Mouse (Mus musculus) CD4-positive, CD25-positive, alpha-beta regulatory T cell, adult 2 months (primary cell): Measurements from ENCODE around the gene Abraxas2.
A peak's percentile ranks its signal among the peaks of the same experiment; 100 is the strongest.

Source experiments
- DNase-seq: peaks from one replicate; pipeline ENCODE4 v3.0.0-alpha.2; 2012; ENCODE audit warnings: low read depth, low spot score

Abraxas2 gene

DNA sequence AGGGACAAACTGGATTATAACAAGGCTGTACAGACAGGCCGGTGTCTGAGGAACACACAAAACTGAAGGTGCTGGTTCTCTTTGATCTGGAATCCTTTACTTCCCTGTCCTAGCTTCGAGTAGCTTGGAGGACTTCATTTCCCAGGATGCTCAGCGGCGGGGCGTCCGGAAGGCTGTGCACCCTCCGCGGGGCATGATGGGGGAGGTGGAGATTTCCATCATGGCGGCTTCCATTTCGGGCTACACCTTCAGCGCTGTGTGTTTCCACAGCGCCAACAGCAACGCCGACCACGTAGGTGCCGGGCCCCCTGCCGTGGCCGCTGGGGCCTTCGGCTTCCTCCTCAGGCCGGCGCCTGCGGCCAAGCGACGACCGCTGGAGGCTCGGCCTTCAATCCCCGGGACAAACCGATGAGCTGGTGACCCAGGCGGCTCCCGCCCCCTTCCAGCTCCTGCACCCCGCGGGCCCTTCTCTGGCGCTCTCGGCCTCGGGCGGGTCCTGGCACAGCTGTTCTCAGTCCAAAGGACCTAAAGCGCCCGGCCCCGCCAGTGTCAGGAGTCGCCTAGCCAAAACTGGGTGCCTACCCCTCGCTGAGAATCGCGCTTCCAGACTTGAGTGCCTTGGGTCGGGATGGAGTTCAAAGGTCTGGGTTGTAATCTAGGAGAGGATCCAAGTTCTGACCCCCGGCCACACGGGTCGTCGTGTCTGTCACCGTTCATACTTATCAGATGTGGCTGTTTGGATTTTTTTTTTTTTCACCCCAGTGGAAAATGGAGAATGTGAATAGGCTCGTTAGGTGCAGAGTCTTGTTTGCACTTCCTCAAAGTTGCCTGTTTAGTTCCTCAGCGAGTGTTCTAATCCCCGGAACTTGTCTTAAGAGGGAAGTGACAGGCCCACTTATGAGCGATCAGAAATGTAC, at the start of gene Abraxas2:
Abraxas2 (plus strand) TSS at position 184 of the 917 bp plus-strand sequence.
- peak; percentile 93 for DNase-seq

DNA sequence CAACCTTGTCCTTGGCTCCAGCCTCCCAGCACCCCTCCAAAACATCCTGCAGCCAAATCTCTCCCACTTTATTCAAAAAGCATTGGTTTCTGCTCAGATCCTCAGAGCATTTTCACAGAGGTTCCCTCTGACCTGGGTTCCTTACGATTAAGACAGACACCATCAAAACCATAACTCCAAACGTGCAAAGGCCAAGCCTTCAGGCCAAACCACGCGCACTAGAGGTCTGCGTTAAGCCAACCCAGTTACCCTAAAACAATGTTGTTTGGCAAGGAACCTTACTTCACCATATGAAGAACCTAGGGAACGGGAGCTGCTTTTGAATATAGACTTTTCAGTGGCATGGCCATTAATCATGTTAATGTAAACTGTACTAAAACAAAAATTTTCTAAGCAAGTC, 49.3 kb upstream of the Abraxas2 start:
- peak; percentile 4 for DNase-seq

DNA sequence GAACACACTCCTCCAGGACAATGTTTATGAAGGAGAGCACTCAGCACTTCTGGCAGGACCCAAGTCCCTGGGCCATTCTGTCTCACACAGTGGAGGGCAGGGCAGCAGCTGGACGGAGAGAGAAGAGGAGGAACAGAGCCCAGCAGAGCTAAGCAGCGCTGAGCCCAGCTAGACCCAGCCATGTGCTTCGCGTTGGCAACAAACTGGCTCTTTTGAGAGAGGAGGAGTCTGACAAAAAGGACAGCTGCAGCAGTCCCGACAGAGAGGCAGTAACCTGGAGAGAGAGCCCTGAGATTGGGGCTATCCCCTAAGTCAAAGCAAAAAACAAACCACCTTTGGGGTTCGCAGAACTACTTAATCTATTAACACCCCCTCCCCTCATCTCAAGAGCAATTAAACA, 48.7 kb upstream of the Abraxas2 start:
- peak; percentile 55 for DNase-seq

DNA sequence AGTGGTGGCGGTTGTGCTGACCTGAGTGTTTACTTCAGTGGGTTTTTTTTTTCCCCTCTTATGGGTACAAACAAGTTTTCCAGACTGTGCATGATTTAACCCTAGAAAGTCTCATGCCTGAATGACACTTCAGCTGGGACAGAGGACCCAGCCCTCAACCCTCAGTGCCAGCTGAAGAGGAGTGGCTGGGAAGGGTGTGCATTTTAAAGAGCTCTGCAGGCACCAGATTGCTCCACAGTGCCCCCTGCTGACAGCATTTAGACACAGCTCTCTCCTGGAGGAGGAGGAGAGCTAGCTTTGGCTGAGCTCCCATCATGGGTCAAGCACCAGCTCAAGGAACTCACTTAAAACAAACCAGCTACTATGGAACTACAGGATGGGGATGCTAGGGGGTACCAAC, 48.1 kb upstream of the Abraxas2 start:
- peak; percentile 94 for DNase-seq

DNA sequence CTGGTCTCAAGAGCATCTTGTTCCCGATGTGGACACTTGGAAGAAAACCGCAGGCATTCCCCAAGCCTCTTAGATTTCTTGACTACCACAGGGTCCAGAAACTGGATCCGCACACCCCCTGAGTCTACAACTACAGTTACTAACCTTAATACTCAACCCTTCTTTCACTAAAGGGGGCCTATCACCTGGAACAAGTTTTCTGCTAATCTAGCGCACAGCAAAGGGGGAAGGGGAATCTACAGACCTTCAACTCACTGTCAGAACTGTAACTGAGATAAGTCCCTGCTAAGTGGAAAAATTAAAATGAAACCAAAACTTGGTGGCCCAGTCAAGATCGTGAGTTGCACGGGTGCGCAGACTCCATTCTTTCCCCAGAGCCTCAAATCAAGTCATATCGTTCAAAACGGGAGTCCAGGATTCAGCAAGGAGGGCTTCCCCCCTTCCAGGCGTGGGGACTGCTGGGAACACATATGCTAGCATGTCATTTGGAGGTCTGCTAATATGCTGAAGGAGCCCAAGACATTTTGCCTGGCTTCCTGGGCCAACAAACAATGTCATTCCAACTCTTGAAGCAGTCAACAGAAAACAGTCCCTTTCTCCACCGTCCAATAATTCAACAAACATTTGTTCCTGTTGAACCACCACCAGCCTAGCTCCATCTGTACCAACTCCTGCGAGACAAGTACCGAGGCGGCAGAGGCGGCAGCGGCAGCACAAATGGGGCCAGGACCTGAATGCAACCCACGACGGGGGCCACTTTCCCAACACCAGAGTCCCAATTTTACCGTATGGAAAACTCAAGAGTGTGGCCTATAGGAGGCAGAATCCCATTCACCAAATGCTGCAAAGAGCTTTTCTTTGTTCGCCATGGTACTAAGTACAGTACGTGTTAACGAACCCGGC, 47.1 kb upstream of the Abraxas2 start:
- peak; percentile 84 for DNase-seq

DNA sequence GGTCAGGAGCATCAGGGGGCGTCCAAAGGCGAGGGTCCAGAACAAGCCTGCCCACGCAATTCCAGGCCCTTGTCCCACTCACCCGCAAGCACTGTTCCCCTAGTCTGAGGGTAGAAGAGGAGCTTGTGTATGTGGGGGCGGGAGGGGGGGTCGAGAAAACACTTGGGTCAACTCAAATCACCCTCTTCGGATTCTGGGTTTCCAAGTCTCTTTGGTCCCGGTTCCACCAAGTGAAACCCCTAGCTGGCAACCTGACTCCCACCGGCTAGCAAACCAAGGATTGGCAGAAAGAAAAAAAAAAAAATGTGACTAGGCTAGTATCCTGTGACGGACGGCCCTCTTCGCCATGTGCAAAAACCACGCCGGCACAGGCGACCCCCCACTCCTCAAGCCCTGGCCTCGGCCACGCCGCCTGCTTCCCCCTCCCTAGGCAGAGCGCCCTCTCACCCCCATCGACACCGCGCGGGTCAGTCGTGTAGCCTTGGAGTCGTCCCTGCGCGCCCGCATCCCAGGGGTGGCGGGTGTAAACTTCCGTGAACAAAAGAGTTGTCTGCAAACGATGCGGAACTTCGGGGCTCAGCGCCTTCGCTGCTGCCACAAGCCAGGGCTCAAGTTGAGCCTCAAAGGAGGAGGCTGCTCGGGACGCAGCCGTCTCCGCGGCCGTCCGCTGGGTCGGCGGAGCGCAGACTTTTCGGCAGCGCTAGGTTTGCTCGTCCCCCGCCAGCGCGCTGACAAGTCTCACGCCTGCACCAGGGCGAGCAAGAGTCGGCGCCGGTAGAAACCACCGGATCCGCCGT, 46.2 kb upstream of the Abraxas2 start:
- DNase-seq: peak; percentile 69

DNA sequence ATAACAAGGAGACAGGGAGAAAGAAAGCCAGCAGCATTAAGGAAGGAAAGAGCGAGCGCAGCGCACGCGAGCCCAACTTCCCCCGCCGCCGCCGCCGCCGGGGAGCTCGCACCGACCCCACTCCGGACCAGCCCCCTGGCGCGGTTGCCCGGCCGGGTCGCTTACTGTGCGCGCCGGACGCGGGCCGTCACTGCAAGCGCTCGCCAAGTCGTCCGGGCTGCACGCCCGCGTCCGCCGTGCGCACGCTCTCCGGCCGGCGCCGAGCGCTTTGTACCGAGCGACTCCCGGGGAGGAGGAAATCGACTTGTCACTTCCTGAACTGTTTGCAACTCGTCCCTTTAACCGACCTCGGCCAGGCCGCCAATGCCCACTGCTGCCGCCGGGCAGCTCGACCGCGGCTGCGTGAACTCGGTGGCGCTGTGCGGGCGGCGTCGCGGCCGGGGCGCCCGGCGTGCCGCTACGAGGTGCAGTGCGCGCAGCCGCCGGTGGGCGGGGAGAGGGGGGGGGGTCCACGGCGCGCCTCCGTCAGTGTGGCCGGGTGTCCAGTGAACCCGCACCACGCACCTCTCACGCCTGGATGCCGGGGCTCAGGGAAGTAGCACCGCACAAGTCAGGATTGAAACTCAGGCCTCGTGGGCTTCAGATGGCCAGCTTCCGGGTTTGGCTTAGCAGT, 45.5 kb upstream of the Abraxas2 start, which contains the start of gene Fam53b:
Fam53b (minus strand) TSS at position 471 of the 673 bp plus-strand sequence.
- peak; percentile 80 for DNase-seq

DNA sequence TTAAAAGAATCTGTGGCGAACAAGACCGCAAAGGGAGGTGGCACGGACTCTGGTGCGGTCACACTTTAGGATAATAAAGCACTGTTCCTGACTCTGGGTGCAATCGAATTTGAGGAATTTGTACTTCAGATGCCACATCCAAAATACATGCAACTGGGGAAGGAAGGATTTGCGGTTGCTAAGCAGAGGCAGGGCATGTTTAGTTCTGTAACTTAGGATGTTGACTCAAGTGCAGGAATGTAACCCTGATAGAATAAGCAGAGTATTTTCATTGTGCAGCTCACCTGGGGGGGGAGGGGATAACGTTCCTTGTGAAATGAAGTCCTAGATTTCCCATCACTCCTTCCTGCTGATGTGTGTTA, 45.0 kb upstream of the Abraxas2 start:
- no peak for DNase-seq

DNA sequence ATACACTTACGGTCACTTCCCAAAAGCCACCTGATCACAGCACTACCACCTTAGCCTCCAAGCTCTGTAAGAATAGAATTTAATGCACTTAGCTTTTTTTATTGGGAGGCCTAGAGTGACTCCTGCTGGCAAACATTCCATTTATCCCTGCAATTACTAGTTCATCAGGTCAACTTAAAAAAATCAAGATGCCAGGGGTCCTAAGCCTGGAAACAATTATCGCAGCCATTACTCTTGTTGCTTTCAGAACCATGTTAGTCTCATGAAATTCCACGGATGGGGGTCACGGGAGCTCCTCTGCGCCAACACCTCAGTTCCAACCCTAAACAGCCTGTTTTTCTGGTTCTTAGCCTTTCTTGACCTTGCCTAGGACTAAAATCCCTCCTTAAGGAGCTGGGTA, 43.9 kb upstream of the Abraxas2 start:
- peak; percentile 42 for DNase-seq

DNA sequence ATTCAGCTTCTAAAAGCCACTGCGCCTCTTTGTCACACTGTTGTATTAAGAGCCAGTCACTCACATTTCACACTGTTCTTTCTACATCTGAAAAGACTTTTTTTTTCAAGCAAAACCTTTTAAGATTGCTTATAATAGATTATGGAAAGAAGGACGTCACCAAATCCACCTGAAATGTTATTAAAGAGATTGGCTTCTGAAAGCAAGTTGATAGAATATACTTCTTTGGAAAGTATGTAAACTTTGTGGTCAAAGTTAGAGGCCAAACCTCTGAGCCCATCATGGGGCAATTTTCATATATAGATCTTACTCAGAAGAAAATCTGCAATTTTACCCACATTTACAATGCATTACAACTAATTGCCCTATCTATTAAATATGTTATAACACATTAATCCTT, 42.5 kb upstream of the Abraxas2 start:
- DNase-seq: no peak

DNA sequence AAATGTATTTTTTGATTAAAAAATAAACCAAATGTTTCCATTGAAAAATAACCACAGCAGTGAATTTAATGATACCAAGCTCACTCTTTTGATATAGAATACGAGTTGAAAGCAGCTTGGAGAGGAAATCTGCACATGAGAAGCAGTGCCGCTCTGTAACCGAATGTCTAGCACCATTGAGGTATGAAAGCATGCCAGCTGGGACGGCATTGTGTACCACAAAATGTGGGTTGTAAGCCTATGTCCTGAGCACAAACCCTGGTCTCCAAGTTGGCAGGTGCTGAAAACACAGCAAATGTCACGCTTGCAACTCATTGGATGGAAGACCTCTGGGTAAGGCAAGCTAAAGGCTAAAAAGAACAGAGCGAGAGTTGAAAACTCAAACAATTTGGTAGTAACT, 42.0 kb upstream of the Abraxas2 start:
- no peak for DNase-seq

DNA sequence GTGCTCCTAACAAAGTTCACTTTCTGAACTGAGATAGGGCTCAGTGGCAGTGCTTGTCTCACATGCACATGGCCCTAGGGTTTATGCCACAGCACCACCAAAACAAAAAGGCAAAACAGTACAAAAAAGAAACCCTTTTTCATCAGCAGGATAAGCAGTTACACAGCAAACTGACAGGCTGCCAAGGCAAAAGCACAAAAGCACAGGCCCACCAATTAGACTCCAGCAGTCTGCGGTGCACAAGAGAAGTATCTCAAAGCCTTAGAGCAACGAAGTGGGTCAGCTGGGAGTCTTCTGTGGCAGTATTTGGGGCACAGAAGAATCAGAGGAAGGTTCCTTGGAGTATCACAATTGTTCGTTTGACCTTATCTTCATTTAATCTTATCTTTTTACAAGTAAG, 38.3 kb upstream of the Abraxas2 start:
- DNase-seq: no peak

DNA sequence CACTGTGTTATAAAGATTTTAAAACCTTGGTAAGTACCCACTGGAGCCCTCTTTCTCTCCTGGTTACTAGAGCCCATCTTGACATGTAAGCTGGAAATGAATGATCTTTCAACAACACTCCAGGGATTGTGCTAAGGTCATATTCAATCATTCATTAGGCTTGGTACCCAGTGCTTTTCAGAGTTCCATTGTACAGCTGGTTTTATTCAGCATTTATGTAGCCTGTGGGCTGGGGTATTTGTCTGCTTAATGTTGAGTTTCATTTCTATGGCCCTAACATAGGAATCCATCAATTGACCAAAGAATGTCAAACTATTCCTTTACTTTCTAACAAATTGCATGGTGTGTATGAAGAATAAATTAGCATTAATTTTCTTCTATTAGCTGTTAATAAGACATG, 35.2 kb upstream of the Abraxas2 start:
- DNase-seq: no peak

DNA sequence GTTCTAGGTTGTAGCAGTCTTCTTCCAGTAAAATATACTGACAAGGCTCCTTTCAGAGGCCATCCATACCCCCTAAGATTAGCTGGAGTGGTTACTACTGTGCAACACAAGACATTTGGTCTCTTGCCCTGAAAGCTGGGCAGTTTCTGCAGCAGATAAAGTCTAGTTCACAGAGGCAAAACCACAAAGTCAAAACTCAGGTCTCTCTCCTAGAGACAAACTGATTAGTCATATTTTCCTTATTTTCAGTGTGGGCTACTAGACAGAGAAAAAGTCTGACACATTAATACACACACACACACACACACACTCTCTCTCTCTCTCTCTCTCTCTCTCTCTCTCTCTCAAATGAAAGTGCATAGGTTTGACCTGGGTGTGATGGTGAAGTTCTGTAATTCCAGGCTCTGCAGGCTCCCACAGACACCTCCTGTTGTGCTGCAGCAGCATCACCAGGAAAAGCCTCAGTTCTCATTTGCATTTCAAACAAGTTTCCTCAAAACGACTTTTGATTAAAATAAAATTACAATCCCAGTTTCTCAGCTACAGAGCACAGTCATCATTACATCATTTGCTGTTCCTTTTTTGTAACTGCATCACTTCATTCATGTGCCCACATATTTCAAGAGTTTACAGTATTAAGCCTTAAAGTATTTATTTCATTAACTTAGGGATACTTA, 34.5 kb upstream of the Abraxas2 start:
- peak; percentile 29 for DNase-seq

DNA sequence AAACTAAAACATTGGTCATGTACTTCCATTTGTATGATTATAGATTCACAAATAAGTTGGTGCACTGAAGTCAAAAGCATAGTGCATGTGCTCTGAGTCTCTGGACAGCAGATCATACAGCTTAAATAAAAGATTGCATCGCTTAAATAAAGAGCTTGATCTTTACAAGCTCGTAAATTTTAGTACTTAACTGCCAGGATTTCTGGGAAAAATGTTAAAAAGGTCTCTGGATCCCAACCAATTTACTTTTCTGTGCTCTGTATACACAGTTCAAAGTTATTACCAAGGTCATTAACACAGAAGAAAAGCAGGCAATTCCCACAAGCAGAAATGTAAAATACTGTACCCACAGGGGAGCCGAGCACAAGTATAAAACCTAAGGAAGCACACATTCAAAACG, 28.1 kb upstream of the Abraxas2 start:
- DNase-seq: no peak

DNA sequence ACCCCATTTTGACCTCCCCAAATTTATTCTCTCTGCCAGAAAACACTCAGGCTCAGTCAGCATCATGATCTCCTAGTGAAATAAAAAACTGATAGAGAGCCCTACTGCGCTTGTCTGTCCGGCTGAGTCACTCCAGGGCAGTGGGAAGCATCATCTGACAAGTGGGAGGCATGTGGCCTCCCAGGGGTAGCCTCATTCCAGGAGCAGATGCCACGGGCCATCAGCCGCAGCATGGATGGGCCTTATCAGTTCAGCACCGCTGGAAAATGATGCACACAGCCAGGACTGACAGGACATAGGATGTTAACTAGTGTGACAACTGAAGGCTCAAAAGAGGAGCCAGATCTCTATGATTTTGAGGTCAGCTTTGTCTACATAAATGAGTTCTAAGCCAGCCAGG, 17.7 kb upstream of the Abraxas2 start:
- no peak for DNase-seq

DNA sequence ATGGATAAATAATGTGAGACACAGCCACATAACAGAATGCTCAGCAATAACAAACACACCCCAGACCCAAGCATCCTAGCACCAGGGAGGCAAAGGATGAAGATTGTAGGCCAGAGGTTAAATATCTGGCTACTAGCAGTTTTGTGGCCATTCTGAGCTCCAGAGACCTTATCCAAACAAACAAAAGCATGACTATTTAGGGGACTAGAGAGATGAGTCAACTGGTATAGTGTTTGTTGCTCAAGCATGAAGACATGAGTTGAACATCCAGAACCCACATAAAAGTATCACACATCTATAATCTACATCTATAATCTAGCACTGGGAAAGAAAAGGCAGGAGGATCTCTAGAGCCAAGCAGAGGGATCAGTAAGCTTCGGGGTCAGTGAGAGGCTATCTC, 16.6 kb upstream of the Abraxas2 start:
- DNase-seq: no peak

DNA sequence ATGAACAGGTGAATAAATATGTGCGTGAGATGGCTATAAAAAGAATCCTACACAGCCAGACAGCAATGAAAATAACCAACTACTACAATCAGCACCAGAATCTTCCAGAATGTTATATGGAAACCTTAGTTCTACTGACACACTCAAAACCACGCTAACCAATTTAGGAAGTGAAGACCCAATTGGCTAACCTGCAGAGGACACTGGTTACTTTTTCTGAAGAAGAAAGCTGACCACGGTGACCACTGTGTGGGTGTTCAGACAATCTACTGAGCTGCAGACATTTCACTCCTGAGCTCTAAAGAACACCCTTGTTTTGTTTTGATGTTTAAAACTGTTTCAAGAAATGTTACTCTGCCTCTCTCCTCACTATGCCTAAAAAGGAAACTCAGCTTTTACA, 15.9 kb upstream of the Abraxas2 start:
- DNase-seq: no peak

DNA sequence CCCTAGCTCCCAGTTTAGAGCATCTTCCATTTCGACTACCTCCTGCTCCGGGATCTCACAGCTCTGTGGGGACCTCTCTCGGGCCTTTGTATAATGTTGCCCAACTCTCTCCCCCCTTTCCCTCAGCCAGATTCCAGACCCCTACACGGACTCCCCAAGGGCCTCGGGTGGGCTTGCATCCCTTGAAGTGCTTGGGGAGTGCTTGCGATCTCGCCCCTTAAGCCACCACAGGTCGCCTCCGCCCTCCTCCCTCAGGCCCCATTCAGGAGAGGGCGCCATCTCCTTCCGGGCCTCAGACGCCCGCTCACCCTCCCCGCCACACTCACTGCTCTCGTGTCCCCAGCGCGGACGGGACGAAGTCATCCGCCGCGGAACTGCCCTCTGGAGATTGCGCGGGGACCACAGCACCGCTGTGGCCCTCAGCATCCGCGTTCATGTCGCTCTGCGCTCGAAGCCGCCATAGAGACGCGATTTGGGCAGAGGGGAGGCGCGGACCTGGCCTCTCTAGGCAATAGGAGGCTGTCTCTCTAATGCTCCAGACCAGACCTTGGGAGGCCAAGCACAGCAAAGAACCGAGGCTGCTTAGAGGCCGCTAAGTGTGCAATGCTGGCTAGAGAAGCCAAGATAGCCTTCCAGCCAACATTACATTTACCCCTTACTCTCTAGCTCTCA, 6.7 kb upstream of the Abraxas2 start, which contains the start of gene Eef1akmt2:
Eef1akmt2 (minus strand) TSS at position 501 of the 672 bp plus-strand sequence.
- peak; percentile 90 for DNase-seq

DNA sequence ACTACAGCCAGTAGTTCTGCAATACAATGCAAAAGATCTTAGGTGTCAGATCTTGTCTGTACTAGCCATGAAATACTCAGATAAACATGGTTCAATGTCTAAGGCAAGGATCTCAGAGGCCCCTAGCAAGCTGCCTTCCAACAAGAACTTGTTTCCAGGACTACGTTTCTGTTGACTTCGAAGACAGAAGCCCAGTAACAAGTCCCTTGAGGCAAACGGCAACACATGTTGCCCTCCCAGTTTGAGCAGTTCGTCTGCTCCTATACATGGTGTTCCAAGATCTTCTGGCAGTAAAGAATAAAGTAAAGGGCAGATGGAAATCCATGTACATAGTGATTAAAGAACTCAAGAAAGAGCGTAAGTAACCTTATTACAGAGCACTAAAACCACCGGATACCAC, 5.7 kb upstream of the Abraxas2 start:
- no peak for DNase-seq
